Mouse (Mus musculus) liver, adult 2 months (tissue): ENCODE results near the gene Hook1.

Source experiments
- CTCF ChIP-seq: fragments of 200-500 bp; IDR thresholded peaks from 2 replicates; pipeline ENCODE4 v1.5.1; 2011; ENCODE audit warnings: low read depth, low read length, control low read depth
- POLR2A ChIP-seq: fragments of 200-500 bp; IDR thresholded peaks from 2 replicates; pipeline ENCODE4 v1.6.1; 2011; ENCODE audit warnings: low read length, control low read depth; ENCODE audit not compliant: insufficient read depth; ENCODE audit errors: extremely low read depth

GRCm38 (mm10) chr4:95934384-95935035, 32.5 kb upstream of the Hook1 start:
- TF ChIP-seq CTCF (no peak), POLR2A (no peak)
